Mouse (Mus musculus): Measurements from ENCODE around the gene Wdr18. TPM values are rescaled to one million over a fixed set of nuclear protein-coding genes. Genes with fewer than 3 reads are reported as not detected.

Gene Wdr18
- polyA plus RNA-seq (2015; fragmentation: Nextera tagmentation; extraction: Ambion mirVana), result 84.7 and 90.6 TPM in 2 replicates

DNA sequence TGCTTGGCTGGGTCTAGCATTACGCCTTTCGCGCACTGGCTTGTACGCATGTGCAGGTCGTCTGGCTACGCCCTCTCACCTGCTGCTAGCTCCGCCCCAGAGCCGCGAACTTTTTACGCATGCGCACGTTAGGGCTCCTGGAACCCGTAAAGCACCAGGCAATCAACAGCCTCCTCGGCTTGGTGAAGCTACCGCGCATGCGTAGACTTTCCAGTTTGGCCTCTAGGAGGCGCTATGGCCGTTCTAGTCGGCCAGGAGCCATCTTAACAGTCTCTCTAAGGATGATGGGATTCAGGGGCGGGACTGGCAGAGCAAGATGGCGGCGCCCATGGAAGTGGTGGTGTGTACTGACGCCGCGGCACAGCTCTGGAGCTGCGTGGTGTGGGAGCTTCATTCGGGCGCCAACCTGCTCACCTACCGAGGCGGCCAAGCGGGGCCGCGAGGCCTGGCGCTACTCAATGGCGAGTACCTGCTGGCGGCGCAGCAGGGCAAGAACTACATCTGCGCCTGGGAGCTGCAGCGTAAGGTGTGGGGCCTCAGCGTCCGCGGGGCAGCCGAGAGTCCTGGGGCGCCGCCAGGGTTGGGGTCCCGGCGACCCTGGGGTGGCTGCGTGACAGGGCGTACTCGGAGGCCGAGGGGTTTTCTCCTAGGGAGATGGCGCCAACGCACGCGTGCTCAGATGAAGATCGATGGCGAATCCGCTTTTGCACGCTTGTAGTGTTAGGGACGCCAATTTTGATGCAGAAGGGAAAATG is at the start of gene Wdr18:
Gene Wdr18, plus strand, starts transcription at position 306 of the 755 bp plus-strand sequence.
- Histone ChIP-seq H3K4me2 (replicated peaks) (peak within 1 kb of the TSS; percentile 76), H3K4me3 (replicated peaks) (peak within 1 kb of the TSS; percentile 100), H3K27ac (replicated peaks) (peak within 1 kb of the TSS; percentile 77), H3K4me1 (peaks cover 14% of the 10 kb centered on the region), H3K27me3 (no peaks in the 10 kb centered on the region), H3K9me3 (replicated peaks) (no peaks in the 10 kb centered on the region), H3K36me3 (peaks cover 30% of the 10 kb centered on the region), H3K9ac (peak within 1 kb of the TSS; percentile 84)
- WGBS, result under 1% methylated on average over 61 of the region's 61 CpGs
- ATAC-seq (ENCODE audit: insufficient number of reproducible peaks, low FRiP score, low TSS enrichment, low read depth), result peak; percentile 96

DNA sequence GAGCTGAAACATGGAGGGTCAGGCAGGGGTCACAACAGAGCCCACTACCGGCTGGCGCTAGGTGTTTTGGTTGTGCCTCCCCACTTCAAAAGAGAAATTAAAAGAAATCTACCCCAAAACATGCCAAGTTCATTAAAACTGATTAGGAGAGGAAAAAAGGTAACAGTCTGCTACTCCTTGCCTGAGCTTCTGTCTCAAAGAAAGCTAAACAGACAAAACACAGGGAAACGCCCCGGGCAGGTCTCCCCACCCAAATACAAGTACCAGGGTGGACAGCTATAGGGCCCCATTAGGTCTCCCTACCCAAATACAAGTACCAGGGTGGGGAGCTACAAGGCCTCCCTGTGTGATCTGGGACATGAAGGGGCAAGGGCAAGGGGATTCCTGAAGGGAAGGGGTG is 49.4 kb upstream of the Wdr18 start, which contains the start of gene Gm26602:
Gene Gm26602, plus strand, starts transcription at position 301 of the 400 bp plus-strand sequence.
- ATAC-seq (ENCODE audit: insufficient number of reproducible peaks, low FRiP score, low TSS enrichment, low read depth), result no peak
- peaks cover 32% of the 10 kb centered on the region for H3K36me3 ChIP-seq
- H3K4me2 ChIP-seq (replicated peaks), result no peak within 1 kb of the TSS
- H3K27ac ChIP-seq (replicated peaks), result peak within 1 kb of the TSS; percentile 99
- H3K27me3 ChIP-seq, result no peaks in the 10 kb centered on the region
- 92% methylated on average over 4 of the region's 4 CpGs for WGBS
- no peak within 1 kb of the TSS for H3K4me3 ChIP-seq (replicated peaks)
- no peak within 1 kb of the TSS for H3K9ac ChIP-seq
- H3K9me3 ChIP-seq (replicated peaks), result no peaks in the 10 kb centered on the region
- peaks cover 40% of the 10 kb centered on the region for H3K4me1 ChIP-seq

DNA sequence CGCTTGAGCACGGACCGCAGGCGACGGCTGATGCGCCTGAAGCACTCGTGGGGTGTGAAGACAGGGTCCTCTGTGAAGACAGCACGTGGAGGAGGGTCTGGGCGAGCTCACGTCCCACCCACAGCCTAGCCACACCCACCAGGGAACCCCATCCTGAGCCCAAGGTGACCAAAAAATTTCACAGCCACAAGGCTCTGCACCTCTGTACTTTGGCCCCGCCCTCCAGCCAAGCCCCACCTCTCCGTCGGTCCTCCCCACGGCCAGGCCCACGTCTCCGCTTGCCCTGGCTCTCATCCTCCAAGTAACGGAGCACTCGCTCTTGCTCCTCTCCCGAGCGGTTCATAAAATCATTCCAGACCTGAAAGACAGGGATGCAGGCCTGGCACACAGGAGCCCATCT is 47.5 kb upstream of the Wdr18 start:
- peaks cover under 1% of the 10 kb centered on the region; the same call in 1 of the 2 replicates for H3K27me3 ChIP-seq
- no peaks in the 10 kb centered on the region for H3K9me3 ChIP-seq (replicated peaks)
- peaks cover 18% of the 10 kb centered on the region for H3K36me3 ChIP-seq
- H3K4me2 ChIP-seq (replicated peaks), result no peak overlapping the region
- H3K4me1 ChIP-seq, result peaks cover 49% of the 10 kb centered on the region
- H3K27ac ChIP-seq (replicated peaks), result no peak overlapping the region
- H3K4me3 ChIP-seq (replicated peaks), result no peak overlapping the region
- no peak for ATAC-seq (ENCODE audit: insufficient number of reproducible peaks, low FRiP score, low TSS enrichment, low read depth)
- WGBS, result 64% methylated on average over 20 of the region's 20 CpGs
- no peak overlapping the region for H3K9ac ChIP-seq

DNA sequence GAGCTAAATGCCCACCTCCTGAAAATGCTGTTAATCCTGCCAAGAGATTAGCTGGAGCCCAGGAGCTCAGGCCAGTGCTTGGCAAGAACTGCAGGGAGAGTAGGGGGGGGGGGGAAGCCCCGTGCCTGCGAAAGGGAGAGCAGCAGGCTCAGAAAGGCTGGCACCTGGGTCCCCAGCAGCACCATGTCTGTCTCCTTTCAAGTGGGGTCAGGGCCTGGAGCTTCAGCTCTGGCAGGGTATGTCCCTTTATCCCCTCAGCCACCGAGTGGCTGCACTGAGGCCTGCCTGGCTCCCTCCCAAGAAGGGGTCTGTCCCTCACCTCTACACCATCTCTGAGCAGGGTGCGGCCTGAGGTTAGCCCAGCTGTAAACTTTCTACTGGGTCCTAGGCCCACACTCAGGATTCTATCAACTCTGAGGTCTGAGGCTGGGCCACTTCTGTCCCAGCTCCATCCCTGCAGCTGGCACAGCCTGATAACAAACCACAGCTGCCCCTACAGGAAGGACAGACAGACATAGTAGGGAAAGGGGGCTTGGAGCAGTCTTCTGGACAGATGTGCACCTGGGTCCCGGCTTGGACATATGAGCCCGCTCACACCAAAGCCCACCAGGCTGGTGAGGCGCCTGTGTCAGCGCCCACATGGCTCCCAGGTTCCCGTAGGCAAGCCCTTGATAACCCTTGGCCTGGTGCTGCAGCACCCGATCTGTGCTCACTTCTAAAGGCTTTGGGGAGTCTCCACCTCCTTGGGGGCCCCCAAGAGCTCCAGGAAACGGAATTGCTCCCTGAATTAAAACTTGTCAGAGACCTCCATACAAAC is 45.6 kb upstream of the Wdr18 start:
- peaks cover 20% of the 10 kb centered on the region for H3K27me3 ChIP-seq
- peak overlapping the region; percentile 0; the same call in 1 of the 2 replicates for H3K9ac ChIP-seq
- no peak overlapping the region for H3K4me2 ChIP-seq (replicated peaks)
- peaks cover 58% of the 10 kb centered on the region for H3K4me1 ChIP-seq
- no peak for ATAC-seq (ENCODE audit: insufficient number of reproducible peaks, low FRiP score, low TSS enrichment, low read depth)
- H3K4me3 ChIP-seq (replicated peaks), result no peak overlapping the region
- no peaks in the 10 kb centered on the region for H3K9me3 ChIP-seq (replicated peaks)
- WGBS, result 69% methylated on average over 11 of the region's 11 CpGs
- H3K27ac ChIP-seq (replicated peaks), result no peak overlapping the region
- H3K36me3 ChIP-seq, result peaks cover 18% of the 10 kb centered on the region

DNA sequence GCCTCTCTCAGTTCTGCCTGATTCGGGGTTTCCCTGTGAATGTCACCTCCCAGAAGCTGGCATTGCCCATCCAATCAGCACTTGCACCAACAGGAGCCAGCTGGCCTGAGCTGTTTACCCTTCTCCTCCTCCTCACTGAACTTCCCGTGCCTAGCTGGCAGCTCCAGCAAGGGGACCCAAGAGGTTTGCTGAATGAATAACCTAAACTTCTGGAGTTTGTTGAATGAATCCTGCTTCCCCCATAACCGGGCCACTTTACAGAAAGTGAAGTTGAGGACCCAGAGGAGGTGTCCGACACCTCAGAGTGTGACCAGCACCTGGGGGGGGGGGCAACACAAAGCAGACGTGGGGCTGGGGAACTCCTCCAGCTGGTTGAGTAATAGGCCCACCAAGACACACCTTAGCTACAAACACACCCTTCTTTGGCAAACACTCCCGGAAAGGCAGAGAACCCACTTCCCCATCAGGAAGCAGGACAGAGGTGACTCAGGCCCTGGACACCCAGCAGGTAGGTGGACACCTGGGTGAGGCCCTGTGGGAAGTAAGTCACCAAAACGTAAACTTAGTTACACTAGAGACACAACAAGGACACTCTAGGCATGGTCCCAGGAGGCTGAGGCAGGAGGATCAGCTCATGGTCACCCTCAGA is 44.9 kb upstream of the Wdr18 start:
- Histone ChIP-seq H3K9me3 (replicated peaks) (no peaks in the 10 kb centered on the region), H3K27me3 (peaks cover 27% of the 10 kb centered on the region), H3K4me2 (replicated peaks) (peak overlapping the region; percentile 91; the same call in 1 of the 2 replicates), H3K4me1 (peaks cover 57% of the 10 kb centered on the region), H3K4me3 (replicated peaks) (no peak overlapping the region), H3K27ac (replicated peaks) (peak overlapping the region; percentile 34; the same call in 1 of the 2 replicates), H3K9ac (peak overlapping the region; percentile 0; the same call in 1 of the 2 replicates), H3K36me3 (peaks cover 18% of the 10 kb centered on the region)
- no peak for ATAC-seq (ENCODE audit: insufficient number of reproducible peaks, low FRiP score, low TSS enrichment, low read depth)
- 56% methylated on average over 7 of the region's 7 CpGs for WGBS

DNA sequence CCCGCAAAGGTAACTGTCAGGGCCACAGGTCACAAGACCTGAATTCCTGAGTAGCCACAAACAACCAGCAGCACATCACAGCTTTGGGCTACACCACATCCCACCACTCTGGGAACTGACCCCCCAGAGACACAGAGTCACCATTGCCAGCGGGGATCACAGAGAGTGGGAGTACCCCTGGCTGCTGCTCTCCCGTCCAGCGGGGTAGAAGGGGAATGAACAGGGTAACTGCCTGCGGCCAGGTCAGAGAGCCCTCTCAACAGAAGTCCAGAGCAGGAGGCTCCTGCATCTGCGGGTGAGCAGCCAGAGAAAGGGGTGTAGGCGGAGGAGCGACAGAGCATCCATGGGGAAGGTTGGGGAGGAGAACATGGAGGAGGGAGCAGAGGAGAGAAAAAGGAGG is 43.9 kb upstream of the Wdr18 start:
- WGBS, result 11% methylated on average over 8 of the region's 8 CpGs
- H3K4me1 ChIP-seq, result peaks cover 68% of the 10 kb centered on the region

DNA sequence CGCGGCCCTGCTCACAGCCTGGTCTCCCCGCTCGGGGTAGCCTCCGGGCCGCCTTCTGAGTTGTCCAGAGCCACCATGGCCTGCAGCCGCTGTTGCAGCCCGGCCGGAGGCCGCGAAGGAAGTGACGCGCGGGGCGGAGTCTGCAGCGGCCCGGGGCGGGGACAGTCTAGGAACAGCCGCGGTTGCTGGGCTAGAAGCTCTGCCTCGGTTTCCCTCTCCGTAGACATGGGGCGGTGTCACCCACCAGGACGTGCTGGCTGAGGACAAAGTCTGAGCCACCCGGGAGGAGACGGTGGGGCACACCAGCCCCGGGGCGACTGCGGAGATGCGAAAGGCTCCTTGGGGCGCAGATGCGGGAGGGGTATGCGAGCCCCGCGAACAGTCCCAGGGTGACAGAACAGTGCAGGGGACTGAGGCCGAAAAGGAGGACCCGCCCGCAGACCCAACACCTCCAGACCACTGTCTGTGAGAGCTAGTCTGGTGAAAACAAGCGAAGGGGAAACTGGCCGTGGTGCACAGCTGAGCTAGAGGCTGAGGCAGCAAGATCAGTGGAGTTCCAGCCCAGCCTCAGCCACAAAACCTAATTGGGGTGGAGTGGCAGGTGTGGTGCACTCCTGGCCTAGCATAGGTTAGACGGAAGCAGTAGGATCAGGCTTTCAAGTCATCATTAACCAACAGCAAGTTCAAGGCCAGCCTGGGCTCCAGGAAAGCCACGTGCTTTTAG is 43.0 kb upstream of the Wdr18 start, which contains the start of gene Kiss1r:
Gene Kiss1r, plus strand, starts transcription at position 164 of the 724 bp plus-strand sequence.
- H3K27me3 ChIP-seq, result peaks cover 46% of the 10 kb centered on the region
- peaks cover 76% of the 10 kb centered on the region for H3K4me1 ChIP-seq
- peaks cover 4% of the 10 kb centered on the region for H3K36me3 ChIP-seq

More for the DNA sequence above, 43.9 kb upstream of the Wdr18 start:
- Histone ChIP-seq H3K27me3 (peaks cover 37% of the 10 kb centered on the region), H3K4me2 (replicated peaks) (peak overlapping the region; percentile 91), H3K4me3 (replicated peaks) (peak overlapping the region; percentile 87), H3K9ac (peak overlapping the region; percentile 99), H3K9me3 (replicated peaks) (no peaks in the 10 kb centered on the region), H3K27ac (replicated peaks) (peak overlapping the region; percentile 82; the same call in 1 of the 2 replicates), H3K36me3 (peaks cover 12% of the 10 kb centered on the region)
- ATAC-seq (ENCODE audit: insufficient number of reproducible peaks, low FRiP score, low TSS enrichment, low read depth), result no peak

DNA sequence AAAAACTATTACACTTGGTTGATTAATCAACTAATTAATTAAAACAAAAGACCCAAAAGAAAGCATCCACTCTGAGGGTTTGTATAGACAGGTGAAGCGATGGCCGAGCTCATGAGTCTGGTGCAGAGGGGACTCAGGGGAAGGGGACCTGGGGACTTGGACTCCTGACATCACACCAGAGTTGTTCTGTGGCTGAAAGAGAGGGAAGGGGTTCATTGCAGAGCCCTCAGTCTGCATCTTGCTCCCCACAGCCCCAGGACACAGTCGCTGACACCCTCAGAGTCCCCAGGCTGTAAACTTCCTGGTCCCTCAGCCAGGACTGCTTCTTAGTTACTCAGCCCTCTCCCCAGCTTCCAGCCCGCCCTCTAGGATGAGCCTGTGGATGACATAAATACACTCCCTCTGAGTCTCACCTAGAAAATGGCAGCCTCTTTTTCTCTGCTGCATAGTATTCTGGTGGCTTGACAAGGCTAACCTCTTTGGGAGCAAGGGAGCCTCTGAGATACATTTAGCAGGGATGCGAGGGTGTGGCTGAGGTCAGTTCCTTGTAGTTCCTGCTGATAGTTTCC is 42.3 kb upstream of the Wdr18 start:
- peak overlapping the region; percentile 87 for H3K4me3 ChIP-seq (replicated peaks)
- H3K4me1 ChIP-seq, result peaks cover 71% of the 10 kb centered on the region
- 61% methylated on average over 5 of the region's 5 CpGs for WGBS
- H3K27ac ChIP-seq (replicated peaks), result no peak overlapping the region
- no peaks in the 10 kb centered on the region for H3K36me3 ChIP-seq
- 0 out of 2 replicates have a peak overlapping the region, but pooled peaks have one; percentile 99 for H3K9ac ChIP-seq
- ATAC-seq (ENCODE audit: insufficient number of reproducible peaks, low FRiP score, low TSS enrichment, low read depth), result no peak
- H3K27me3 ChIP-seq, result peaks cover 52% of the 10 kb centered on the region
- no peaks in the 10 kb centered on the region for H3K9me3 ChIP-seq (replicated peaks)
- peak overlapping the region; percentile 91 for H3K4me2 ChIP-seq (replicated peaks)

More for the DNA sequence above, 43.0 kb upstream of the Wdr18 start, which contains the start of gene Kiss1r:
- peak; percentile 84 for ATAC-seq (ENCODE audit: insufficient number of reproducible peaks, low FRiP score, low TSS enrichment, low read depth)
- 2% methylated on average over 42 of the region's 42 CpGs for WGBS
- Histone ChIP-seq H3K9ac (peak within 1 kb of the TSS; percentile 99), H3K27ac (replicated peaks) (peak within 1 kb of the TSS; percentile 82), H3K4me3 (replicated peaks) (peak within 1 kb of the TSS; percentile 87), H3K9me3 (replicated peaks) (no peaks in the 10 kb centered on the region), H3K4me2 (replicated peaks) (peak within 1 kb of the TSS; percentile 91)

DNA sequence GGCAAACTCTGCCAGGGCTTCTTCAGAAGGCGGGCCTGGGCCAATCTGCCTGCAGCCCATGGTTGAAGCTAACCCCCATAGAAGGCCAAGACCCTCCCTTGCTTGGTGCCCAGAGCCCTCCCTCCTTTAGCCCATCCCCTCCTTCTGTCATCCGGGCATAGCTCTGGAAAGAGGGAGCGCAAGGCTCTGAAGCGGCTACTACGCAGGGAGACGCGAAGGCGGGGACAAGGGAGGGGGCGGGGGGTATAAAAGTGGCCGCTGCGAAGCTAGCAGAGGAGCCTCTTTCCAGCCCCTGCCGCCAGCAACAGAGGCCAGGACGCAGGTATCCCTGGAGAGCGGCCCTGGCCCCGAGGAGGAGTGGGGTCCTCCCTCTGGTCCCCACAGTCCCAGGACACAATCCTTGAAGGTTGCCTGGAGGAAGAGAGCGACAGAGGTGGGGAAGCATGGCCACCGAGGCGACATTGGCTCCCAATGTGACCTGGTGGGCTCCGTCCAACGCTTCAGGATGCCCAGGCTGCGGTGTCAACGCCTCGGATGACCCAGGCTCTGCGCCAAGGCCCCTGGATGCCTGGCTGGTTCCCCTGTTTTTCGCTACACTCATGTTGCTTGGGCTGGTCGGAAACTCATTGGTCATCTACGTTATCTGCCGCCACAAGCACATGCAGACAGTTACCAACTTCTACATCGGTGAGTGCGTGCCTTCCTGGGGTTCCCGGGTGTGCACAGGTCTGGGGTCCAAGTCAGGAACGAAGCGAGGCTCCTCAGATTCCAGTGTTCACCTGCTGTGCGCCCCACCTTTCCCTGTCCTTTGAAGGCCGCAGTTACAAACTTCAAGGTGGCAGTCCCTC is 41.5 kb upstream of the Wdr18 start:
- Histone ChIP-seq H3K27me3 (peaks cover 61% of the 10 kb centered on the region), H3K9ac (no peak overlapping the region; the same call in 1 of the 2 replicates), H3K27ac (replicated peaks) (no peak overlapping the region), H3K36me3 (no peaks in the 10 kb centered on the region), H3K4me2 (replicated peaks) (peak overlapping the region; percentile 16), H3K9me3 (replicated peaks) (no peaks in the 10 kb centered on the region), H3K4me3 (replicated peaks) (peak overlapping the region; percentile 18), H3K4me1 (peaks cover 66% of the 10 kb centered on the region)
- no peak for ATAC-seq (ENCODE audit: insufficient number of reproducible peaks, low FRiP score, low TSS enrichment, low read depth)
- whole genome bisulfite sequencing, result 7% methylated on average over 34 of the region's 35 CpGs
